Mouse (Mus musculus): ENCODE data around the gene Spata16. TPM values are rescaled to one million over a fixed set of nuclear protein-coding genes. Genes with fewer than 3 reads are reported as not detected.
"Not testable (repeated sequence)": the region's sequence is repeated elsewhere in the genome, so short reads cannot be mapped to it uniquely, and the experiment has no call there.

Gene Spata16
- polyA plus RNA-seq, 1 experiment from 2014 or later = not detected

GRCm38 (mm10) chr3:26646834-26647233, 9.4 kb downstream of the Spata16 start:
- Histone ChIP-seq H3K36me3 (ENCODE audit: control insufficient read depth, insufficient read depth, low read length) (no peaks in the 10 kb centered on the region), H3K4me1 (ENCODE audit: control insufficient read depth, insufficient read depth, low read length) (no peaks in the 10 kb centered on the region), H3K27ac (replicated peaks; ENCODE audit: low read depth, low read length) (no peak overlapping the region), H3K4me3 (ENCODE audit: low read depth, low read length) (no peak overlapping the region), H3K4me2 (ENCODE audit: low read depth, low read length) (no peak overlapping the region), H3K9me3 (ENCODE audit: control insufficient read depth, low read length) (no peaks in the 10 kb centered on the region), H3K9ac (ENCODE audit: low read depth, low read length) (no peak overlapping the region), H3K27me3 (replicated peaks; ENCODE audit: control insufficient read depth, insufficient read depth, low read length) (no peaks in the 10 kb centered on the region)
- no peak for DNase-seq (ENCODE audit: low spot score)
- ATAC-seq (ENCODE audit: low read depth) = no peak
- WGBS = 54% methylated on average over 7 of the region's 7 CpGs

- Histone ChIP-seq H3K4me2 (ENCODE audit: low read depth, low read length) (no peak overlapping the region), H3K4me3 (ENCODE audit: low read depth, low read length) (no peak overlapping the region), H3K36me3 (ENCODE audit: control insufficient read depth, insufficient read depth, low read length) (no peaks in the 10 kb centered on the region), H3K27ac (replicated peaks; ENCODE audit: low read depth, low read length) (no peak overlapping the region), H3K4me1 (ENCODE audit: control insufficient read depth, insufficient read depth, low read length) (no peaks in the 10 kb centered on the region), H3K9me3 (ENCODE audit: control insufficient read depth, low read length) (no peaks in the 10 kb centered on the region), H3K27me3 (replicated peaks; ENCODE audit: control insufficient read depth, insufficient read depth, low read length) (no peaks in the 10 kb centered on the region), H3K9ac (ENCODE audit: low read depth, low read length) (no peak overlapping the region)
- ATAC-seq (ENCODE audit: low read depth) (no peak), DNase-seq (ENCODE audit: low spot score) (no peak)
- 75% methylated on average over 3 of the region's 3 CpGs for WGBS
These were observed 48.4 kb downstream of the Spata16 start for GRCm38 (mm10) chr3:26685832-26686231.

- H3K4me2 ChIP-seq (ENCODE audit: low read depth, low read length); DNase-seq (ENCODE audit: low spot score); H3K4me3 ChIP-seq (ENCODE audit: low read depth, low read length); H3K27me3 ChIP-seq (replicated peaks; ENCODE audit: control insufficient read depth, insufficient read depth, low read length); H3K36me3 ChIP-seq (ENCODE audit: control insufficient read depth, insufficient read depth, low read length); H3K9me3 ChIP-seq (ENCODE audit: control insufficient read depth, low read length); ATAC-seq (ENCODE audit: low read depth); H3K4me1 ChIP-seq (ENCODE audit: control insufficient read depth, insufficient read depth, low read length); H3K27ac ChIP-seq (replicated peaks; ENCODE audit: low read depth, low read length); H3K9ac ChIP-seq (ENCODE audit: low read depth, low read length): not testable (repeated sequence)
- 64% methylated on average over 5 of the region's 5 CpGs for WGBS
These were observed 72.1 kb downstream of the Spata16 start for GRCm38 (mm10) chr3:26709492-26709891.

GRCm38 (mm10) chr3:26727526-26727925, 90.1 kb downstream of the Spata16 start:
- Histone ChIP-seq H3K36me3 (ENCODE audit: control insufficient read depth, insufficient read depth, low read length) (no peaks in the 10 kb centered on the region), H3K4me2 (ENCODE audit: low read depth, low read length) (no peak overlapping the region), H3K4me3 (ENCODE audit: low read depth, low read length) (no peak overlapping the region), H3K9me3 (ENCODE audit: control insufficient read depth, low read length) (no peaks in the 10 kb centered on the region), H3K9ac (ENCODE audit: low read depth, low read length) (no peak overlapping the region), H3K4me1 (ENCODE audit: control insufficient read depth, insufficient read depth, low read length) (no peaks in the 10 kb centered on the region), H3K27me3 (replicated peaks; ENCODE audit: control insufficient read depth, insufficient read depth, low read length) (no peaks in the 10 kb centered on the region), H3K27ac (replicated peaks; ENCODE audit: low read depth, low read length) (no peak overlapping the region)
- no peak for ATAC-seq (ENCODE audit: low read depth)
- 64% methylated on average over 6 of the region's 6 CpGs for WGBS
- no peak for DNase-seq (ENCODE audit: low spot score)

- no peak overlapping the region for H3K9ac ChIP-seq (ENCODE audit: low read depth, low read length)
- no peak overlapping the region for H3K27ac ChIP-seq (replicated peaks; ENCODE audit: low read depth, low read length)
- H3K4me2 ChIP-seq (ENCODE audit: low read depth, low read length) = no peak overlapping the region
- 88% methylated on average over 2 of the region's 2 CpGs for WGBS
- H3K9me3 ChIP-seq (ENCODE audit: control insufficient read depth, low read length) = no peaks in the 10 kb centered on the region
- DNase-seq (ENCODE audit: low spot score) = no peak
- no peaks in the 10 kb centered on the region for H3K36me3 ChIP-seq (ENCODE audit: control insufficient read depth, insufficient read depth, low read length)
- no peaks in the 10 kb centered on the region for H3K4me1 ChIP-seq (ENCODE audit: control insufficient read depth, insufficient read depth, low read length)
- ATAC-seq (ENCODE audit: low read depth) = no peak
- H3K27me3 ChIP-seq (replicated peaks; ENCODE audit: control insufficient read depth, insufficient read depth, low read length) = no peaks in the 10 kb centered on the region
- no peak overlapping the region for H3K4me3 ChIP-seq (ENCODE audit: low read depth, low read length)
These were observed 113.1 kb downstream of the Spata16 start for GRCm38 (mm10) chr3:26750492-26750891.

GRCm38 (mm10) chr3:26752441-26752840, 115.0 kb downstream of the Spata16 start:
- Histone ChIP-seq H3K4me2 (ENCODE audit: low read depth, low read length) (no peak overlapping the region), H3K4me1 (ENCODE audit: control insufficient read depth, insufficient read depth, low read length) (no peaks in the 10 kb centered on the region), H3K36me3 (ENCODE audit: control insufficient read depth, insufficient read depth, low read length) (no peaks in the 10 kb centered on the region), H3K9me3 (ENCODE audit: control insufficient read depth, low read length) (no peaks in the 10 kb centered on the region), H3K9ac (ENCODE audit: low read depth, low read length) (no peak overlapping the region), H3K27me3 (replicated peaks; ENCODE audit: control insufficient read depth, insufficient read depth, low read length) (no peaks in the 10 kb centered on the region), H3K4me3 (ENCODE audit: low read depth, low read length) (no peak overlapping the region), H3K27ac (replicated peaks; ENCODE audit: low read depth, low read length) (no peak overlapping the region)
- DNase-seq (ENCODE audit: low spot score) (no peak), ATAC-seq (ENCODE audit: low read depth) (no peak)
- WGBS = 88% methylated on average over 6 of the region's 6 CpGs

- Histone ChIP-seq H3K36me3 (ENCODE audit: control insufficient read depth, insufficient read depth, low read length) (no peaks in the 10 kb centered on the region), H3K27ac (replicated peaks; ENCODE audit: low read depth, low read length) (no peak overlapping the region), H3K27me3 (replicated peaks; ENCODE audit: control insufficient read depth, insufficient read depth, low read length) (no peaks in the 10 kb centered on the region), H3K4me3 (ENCODE audit: low read depth, low read length) (no peak overlapping the region), H3K4me1 (ENCODE audit: control insufficient read depth, insufficient read depth, low read length) (no peaks in the 10 kb centered on the region), H3K4me2 (ENCODE audit: low read depth, low read length) (no peak overlapping the region), H3K9ac (ENCODE audit: low read depth, low read length) (no peak overlapping the region), H3K9me3 (ENCODE audit: control insufficient read depth, low read length) (no peaks in the 10 kb centered on the region)
- ATAC-seq (ENCODE audit: low read depth) (no peak), DNase-seq (ENCODE audit: low spot score) (no peak)
- WGBS = 45% methylated on average over 12 of the region's 12 CpGs
These were observed 156.1 kb downstream of the Spata16 start for GRCm38 (mm10) chr3:26793334-26794101.

GRCm38 (mm10) chr3:26795851-26796538, 158.6 kb downstream of the Spata16 start:
- ATAC-seq (ENCODE audit: low read depth) = no peak
- no peak overlapping the region for H3K27ac ChIP-seq (replicated peaks; ENCODE audit: low read depth, low read length)
- no peak overlapping the region for H3K4me3 ChIP-seq (ENCODE audit: low read depth, low read length)
- DNase-seq (ENCODE audit: low spot score) = no peak
- H3K4me2 ChIP-seq (ENCODE audit: low read depth, low read length) = no peak overlapping the region
- no peak overlapping the region for H3K9ac ChIP-seq (ENCODE audit: low read depth, low read length)
- no peaks in the 10 kb centered on the region for H3K27me3 ChIP-seq (replicated peaks; ENCODE audit: control insufficient read depth, insufficient read depth, low read length)
- no peaks in the 10 kb centered on the region for H3K36me3 ChIP-seq (ENCODE audit: control insufficient read depth, insufficient read depth, low read length)
- no peaks in the 10 kb centered on the region for H3K4me1 ChIP-seq (ENCODE audit: control insufficient read depth, insufficient read depth, low read length)
- no peaks in the 10 kb centered on the region for H3K9me3 ChIP-seq (ENCODE audit: control insufficient read depth, low read length)
- 82% methylated on average over 7 of the region's 7 CpGs for WGBS

- H3K27ac ChIP-seq (replicated peaks; ENCODE audit: low read depth, low read length) = no peak overlapping the region
- DNase-seq (ENCODE audit: low spot score) (no peak), ATAC-seq (ENCODE audit: low read depth) (no peak)
- H3K9me3 ChIP-seq (ENCODE audit: control insufficient read depth, low read length) = no peaks in the 10 kb centered on the region
- H3K4me3 ChIP-seq (ENCODE audit: low read depth, low read length) = no peak overlapping the region
- H3K4me1 ChIP-seq (ENCODE audit: control insufficient read depth, insufficient read depth, low read length) = no peaks in the 10 kb centered on the region
- H3K4me2 ChIP-seq (ENCODE audit: low read depth, low read length) = no peak overlapping the region
- no peaks in the 10 kb centered on the region for H3K36me3 ChIP-seq (ENCODE audit: control insufficient read depth, insufficient read depth, low read length)
- no peak overlapping the region for H3K9ac ChIP-seq (ENCODE audit: low read depth, low read length)
- WGBS = 84% methylated on average over 1 of the region's 1 CpGs
- H3K27me3 ChIP-seq (replicated peaks; ENCODE audit: control insufficient read depth, insufficient read depth, low read length) = no peaks in the 10 kb centered on the region
These were observed 159.5 kb downstream of the Spata16 start for GRCm38 (mm10) chr3:26796954-26797353.

Data from embryonic facial prominence, embryonic 14.5 days (tissue).